Mouse (Mus musculus) embryo, embryonic 11.5 days (tissue): ENCODE results near the gene Sh3bp2.

Experiments used
- DNase-seq: peaks from one replicate; pipeline ENCODE4 v3.0.0-alpha.2; 2012; ENCODE audit warnings: low read depth, low spot score

The Sh3bp2 gene

GRCm38 (mm10) chr5:34608226-34608625 lies 82.6 kb downstream of the Sh3bp2 start:
- DNase-seq, result no peak

- no peak for DNase-seq
Measured at GRCm38 (mm10) chr5:34609966-34610365, 84.3 kb downstream of the Sh3bp2 start.
